Mouse (Mus musculus) bone marrow, adult 2 months (tissue): ENCODE data around the gene Pus3.

Experiments
- CTCF ChIP-seq: fragments of 200-500 bp; IDR thresholded peaks from 2 replicates; pipeline ENCODE4 v1.5.1; 2011; ENCODE audit warnings: low read length, control low read depth; ENCODE audit not compliant: control insufficient read depth, insufficient read depth
- POLR2A ChIP-seq: fragments of 200-500 bp; IDR thresholded peaks from 2 replicates; pipeline ENCODE4 v1.6.1; 2011; ENCODE audit warnings: low read depth, mild to moderate bottlenecking, control low read depth, low read length, borderline replicate concordance; ENCODE audit not compliant: control insufficient read depth

- TF ChIP-seq CTCF, result no peak
- no peak for TF ChIP-seq POLR2A
Measured at GRCm38 (mm10) chr9:35592903-35593302, 34.5 kb downstream of the Pus3 start.
